Mouse (Mus musculus): ENCODE measurements around the gene Aldh16a1.

DNA sequence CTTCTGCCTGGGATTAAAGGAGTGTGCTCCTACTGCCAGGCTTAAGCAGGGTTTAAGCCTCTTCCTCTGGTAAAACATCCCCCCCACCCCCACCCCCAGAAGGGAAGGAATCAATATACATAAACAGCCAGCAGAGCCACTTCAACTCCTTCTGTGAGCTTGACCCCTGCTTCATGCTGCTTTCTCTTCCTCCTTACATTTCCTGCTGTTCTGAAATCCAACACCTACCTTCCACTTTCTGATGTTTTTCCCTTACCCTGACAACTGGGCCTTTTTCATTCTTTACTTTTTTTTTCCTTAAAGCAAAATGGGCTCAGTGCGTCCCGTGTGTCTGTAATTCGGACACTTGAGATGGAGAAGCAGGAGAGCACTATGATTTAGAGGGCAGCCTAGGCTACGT is 4.1 kb downstream of the Aldh16a1 start:
- TF ChIP-seq POLR2A (IDR thresholded peaks at IDR 0.05; ENCODE audit: control insufficient read depth, extremely low read depth, insufficient read depth, low read length, poor library complexity) (no peak), CTCF (IDR thresholded peaks at IDR 0.05; ENCODE audit: borderline replicate concordance, control insufficient read depth, extremely low read depth, insufficient read depth, low read length, poor library complexity) (no peak)
